Mouse (Mus musculus) embryonic facial prominence, embryonic 14.5 days (tissue): ENCODE data around the gene Caln1. TPM values are rescaled to one million over a fixed set of nuclear protein-coding genes. Genes with fewer than 3 reads are reported as not detected.

Source experiments
- ATAC-seq: fragments of 200-750 bp; cut with Nextera tagmentation; 2 replicates; pipeline ENCODE4 v1.8.0; 2017; ENCODE audit warnings: low read depth, moderate number of reproducible peaks, moderate TSS enrichment
- DNase-seq: peaks from one replicate; pipeline ENCODE4 v3.0.0-alpha.2; 2015; ENCODE audit warnings: low spot score
- H3K27ac ChIP-seq: fragments of 300-500 bp; sonication (generic); replicated peaks from 2 replicates; pipeline ENCODE4 v1.5.1; 2014; ENCODE audit warnings: low read depth, mild to moderate bottlenecking, low read length, moderate library complexity
- H3K27me3 ChIP-seq: fragments of 300-500 bp; sonication (generic); replicated peaks from 2 replicates; pipeline ENCODE4 v1.6.1; 2014; ENCODE audit warnings: low read length; ENCODE audit not compliant: control insufficient read depth, insufficient read depth
- H3K36me3 ChIP-seq: fragments of 300-500 bp; sonication (generic); 2 replicates; pipeline ENCODE4 v1.6.1; 2014; ENCODE audit warnings: low read length, mixed read lengths; ENCODE audit not compliant: control insufficient read depth, insufficient read depth
- H3K4me1 ChIP-seq: fragments of 300-500 bp; sonication (generic); 2 replicates; pipeline ENCODE4 v1.6.1; 2014; ENCODE audit warnings: antibody characterized with exemption, low read length; ENCODE audit not compliant: control insufficient read depth, insufficient read depth
- H3K4me2 ChIP-seq: fragments of 300-500 bp; sonication (generic); 2 replicates; pipeline ENCODE4 v1.6.1; 2014; ENCODE audit warnings: low read depth, mild to moderate bottlenecking, low read length, moderate library complexity, mixed read lengths
- H3K4me3 ChIP-seq: fragments of 300-500 bp; sonication (generic); 2 replicates; pipeline ENCODE4 v1.5.1; 2014; ENCODE audit warnings: low read depth, mild to moderate bottlenecking, low read length
- H3K9ac ChIP-seq: fragments of 300-500 bp; sonication (generic); 2 replicates; pipeline ENCODE4 v1.6.1; 2014; ENCODE audit warnings: low read depth, mild to moderate bottlenecking, low read length, moderate library complexity, mixed read lengths
- H3K9me3 ChIP-seq: fragments of 300-500 bp; sonication (generic); 2 replicates; pipeline ENCODE4 v1.6.1; 2016; ENCODE audit warnings: low read length; ENCODE audit not compliant: control insufficient read depth
- WGBS: fragments of 180-500 bp; shearing (Covaris S2); extraction: QIAGEN DNeasy Blood & Tissue Kit; methylation state at CpG from one replicate; pipeline ENCODE4 v1.1.7; 2014; 5-methylcytosine and 5-hydroxymethylcytosine counted together
- polyA plus RNA-seq: library from polyadenylated mRNA; unstranded; fragments of >200 nt; fragmentation: Nextera tagmentation; extraction: Ambion mirVana; gene quantifications from 2 replicates; pipeline ENCODE4 v1.2.1, GENCODE M21; 2014

The Caln1 gene
- polyA plus RNA-seq, 1 experiment from 2014 or later: 2.2 TPM

GRCm38 (mm10) chr5:130820021-130820648 lies 450.9 kb downstream of the Caln1 start:
- H3K27ac ChIP-seq: no peak overlapping the region
- ATAC-seq: no peak
- no peak overlapping the region for H3K4me3 ChIP-seq
- H3K27me3 ChIP-seq: no peaks in the 10 kb centered on the region
- DNase-seq: no peak
- no peaks in the 10 kb centered on the region for H3K4me1 ChIP-seq
- WGBS: 80% methylated on average over 4 of the region's 4 CpGs
- no peak overlapping the region for H3K9ac ChIP-seq
- H3K4me2 ChIP-seq: no peak overlapping the region
- no peaks in the 10 kb centered on the region for H3K9me3 ChIP-seq
- no peaks in the 10 kb centered on the region for H3K36me3 ChIP-seq

- no peaks in the 10 kb centered on the region for H3K9me3 ChIP-seq
- H3K36me3 ChIP-seq: no peaks in the 10 kb centered on the region
- H3K27me3 ChIP-seq: no peaks in the 10 kb centered on the region
- no peak overlapping the region for H3K9ac ChIP-seq
- DNase-seq (no peak), ATAC-seq (no peak)
- no peaks in the 10 kb centered on the region for H3K4me1 ChIP-seq
- no peak overlapping the region for H3K4me3 ChIP-seq
- H3K27ac ChIP-seq: no peak overlapping the region
- WGBS: 89% methylated on average over 5 of the region's 5 CpGs
- H3K4me2 ChIP-seq: no peak overlapping the region
Observed at GRCm38 (mm10) chr5:130820661-130821060, 451.4 kb downstream of the Caln1 start.

GRCm38 (mm10) chr5:130825797-130826196 lies 456.5 kb downstream of the Caln1 start:
- no peak overlapping the region for H3K27ac ChIP-seq
- H3K9ac ChIP-seq: no peak overlapping the region
- no peaks in the 10 kb centered on the region for H3K4me1 ChIP-seq
- no peak overlapping the region for H3K4me2 ChIP-seq
- no peaks in the 10 kb centered on the region for H3K27me3 ChIP-seq
- no peaks in the 10 kb centered on the region for H3K9me3 ChIP-seq
- DNase-seq (no peak), ATAC-seq (no peak)
- WGBS: 84% methylated on average over 2 of the region's 2 CpGs
- H3K36me3 ChIP-seq: no peaks in the 10 kb centered on the region
- no peak overlapping the region for H3K4me3 ChIP-seq

- ATAC-seq (no peak), DNase-seq (no peak)
- Histone ChIP-seq H3K27ac (no peak overlapping the region), H3K9me3 (no peaks in the 10 kb centered on the region), H3K4me2 (no peak overlapping the region), H3K4me3 (no peak overlapping the region), H3K4me1 (no peaks in the 10 kb centered on the region), H3K27me3 (no peaks in the 10 kb centered on the region), H3K9ac (no peak overlapping the region), H3K36me3 (no peaks in the 10 kb centered on the region)
- 82% methylated on average over 6 of the region's 6 CpGs for WGBS
Observed at GRCm38 (mm10) chr5:130848562-130848961, 479.3 kb downstream of the Caln1 start.

- H3K4me1 ChIP-seq: no peaks in the 10 kb centered on the region
- H3K27ac ChIP-seq: no peak overlapping the region
- H3K4me2 ChIP-seq: no peak overlapping the region
- ATAC-seq (no peak), DNase-seq (peak; percentile 30)
- no peaks in the 10 kb centered on the region for H3K27me3 ChIP-seq
- no peak overlapping the region for H3K4me3 ChIP-seq
- no peak overlapping the region for H3K9ac ChIP-seq
- no peaks in the 10 kb centered on the region for H3K36me3 ChIP-seq
- 54% methylated on average over 4 of the region's 4 CpGs for WGBS
- H3K9me3 ChIP-seq: no peaks in the 10 kb centered on the region
Observed at GRCm38 (mm10) chr5:130849610-130850009, 480.4 kb downstream of the Caln1 start.

- peak; percentile 26 for DNase-seq
- H3K4me1 ChIP-seq: no peaks in the 10 kb centered on the region
Observed at GRCm38 (mm10) chr5:130852182-130852581, 482.9 kb downstream of the Caln1 start.

GRCm38 (mm10) chr5:130853371-130853770 lies 484.1 kb downstream of the Caln1 start:
- Histone ChIP-seq H3K4me1 (no peaks in the 10 kb centered on the region), H3K27me3 (no peaks in the 10 kb centered on the region), H3K9me3 (no peaks in the 10 kb centered on the region), H3K9ac (no peak overlapping the region), H3K36me3 (no peaks in the 10 kb centered on the region), H3K4me2 (no peak overlapping the region), H3K27ac (no peak overlapping the region), H3K4me3 (no peak overlapping the region)
- DNase-seq: peak; percentile 87
- under 1% methylated on average over 10 of the region's 10 CpGs for WGBS
- ATAC-seq: peak; percentile 51; the same call in 1 of the 2 replicates

More at GRCm38 (mm10) chr5:130852182-130852581, 482.9 kb downstream of the Caln1 start:
- Histone ChIP-seq H3K27me3 (no peaks in the 10 kb centered on the region), H3K4me3 (peak overlapping the region; percentile 21; the same call in 1 of the 2 replicates), H3K9ac (peak overlapping the region; percentile 53; the same call in 1 of the 2 replicates), H3K36me3 (no peaks in the 10 kb centered on the region), H3K27ac (no peak overlapping the region), H3K4me2 (peak overlapping the region; percentile 52), H3K9me3 (no peaks in the 10 kb centered on the region)
- no peak for ATAC-seq
- 11% methylated on average over 10 of the region's 11 CpGs for WGBS

- ATAC-seq (no peak), DNase-seq (no peak)
- H3K4me1 ChIP-seq: no peaks in the 10 kb centered on the region
- H3K9ac ChIP-seq: no peak overlapping the region
- no peaks in the 10 kb centered on the region for H3K27me3 ChIP-seq
- no peak overlapping the region for H3K4me3 ChIP-seq
- H3K4me2 ChIP-seq: no peak overlapping the region
- H3K9me3 ChIP-seq: no peaks in the 10 kb centered on the region
- no peak overlapping the region for H3K27ac ChIP-seq
- 74% methylated on average over 7 of the region's 7 CpGs for WGBS
- no peaks in the 10 kb centered on the region for H3K36me3 ChIP-seq
Observed at GRCm38 (mm10) chr5:130854430-130854829, 485.2 kb downstream of the Caln1 start.

GRCm38 (mm10) chr5:130858148-130858547 lies 488.9 kb downstream of the Caln1 start:
- Histone ChIP-seq H3K27ac (no peak overlapping the region), H3K9me3 (no peaks in the 10 kb centered on the region), H3K27me3 (no peaks in the 10 kb centered on the region), H3K4me3 (no peak overlapping the region), H3K4me2 (no peak overlapping the region), H3K4me1 (no peaks in the 10 kb centered on the region), H3K36me3 (no peaks in the 10 kb centered on the region), H3K9ac (no peak overlapping the region)
- WGBS: 15% methylated on average over 8 of the region's 8 CpGs
- DNase-seq (peak; percentile 63), ATAC-seq (no peak)
